Mouse (Mus musculus): ENCODE measurements around the gene Celf2. TPM values are rescaled to one million over a fixed set of nuclear protein-coding genes. Genes with fewer than 3 reads are reported as not detected.
A peak's percentile ranks its signal among the peaks of the same experiment; 100 is the strongest.

Celf2 gene
- total RNA-seq, 2 experiments from 2014 or later: 489 to 533 TPM

DNA sequence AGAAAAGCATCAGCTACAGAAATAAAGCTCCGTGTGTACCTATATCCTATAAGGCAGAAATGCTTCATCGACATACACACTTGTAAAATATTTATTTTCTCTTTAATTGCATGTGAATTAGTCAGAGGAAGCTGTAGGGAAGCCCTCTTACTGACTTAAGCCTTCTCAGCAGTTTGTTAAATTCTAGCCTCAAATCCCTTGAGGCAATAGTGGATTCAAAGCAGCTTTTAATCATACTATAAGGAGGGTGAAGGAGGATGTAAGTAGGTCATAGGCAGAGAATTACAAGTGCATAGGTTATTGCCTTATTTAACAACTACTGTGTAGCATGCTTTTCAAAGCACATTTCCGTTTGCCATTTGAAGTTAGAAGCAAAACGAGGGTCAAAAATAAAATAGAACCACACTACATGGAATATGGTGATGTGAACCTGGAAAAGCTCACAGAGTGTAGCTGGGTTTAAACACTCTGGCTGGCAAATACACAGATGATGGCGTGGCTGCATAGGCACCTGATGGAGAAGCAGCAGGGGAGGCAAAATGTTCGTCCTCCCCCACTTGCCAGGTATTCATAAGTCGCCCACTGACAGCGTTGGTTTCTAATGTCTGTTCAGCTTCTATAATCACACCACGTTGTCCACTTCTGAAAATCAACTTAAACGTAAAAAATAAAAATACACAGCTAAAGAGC, 635.0 kb downstream of the Celf2 start:
- peak in 1 of 2 experiments; percentile 45 for DNase-seq (ENCODE audit: low spot score in 2 of 2)

DNA sequence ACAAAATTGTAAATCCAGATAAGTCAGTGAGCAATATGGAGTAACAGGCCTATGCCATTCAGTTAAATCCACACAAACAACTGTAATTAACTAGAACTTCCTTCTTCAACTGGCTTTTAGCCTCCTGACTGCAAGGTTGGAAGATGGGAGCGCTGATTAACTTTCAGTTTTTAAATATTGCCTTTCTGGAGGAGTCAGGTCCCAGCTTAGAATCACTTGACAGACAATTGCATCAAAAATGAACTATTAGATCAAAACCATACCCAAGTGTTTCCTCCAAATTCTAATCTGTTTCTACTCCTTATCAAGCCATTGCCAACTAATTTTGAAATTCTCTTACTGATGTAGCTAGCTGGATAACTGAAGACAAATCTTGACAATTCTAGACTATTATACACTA, 635.7 kb downstream of the Celf2 start:
- no peak for DNase-seq (ENCODE audit: low spot score in 2 of 2)

DNA sequence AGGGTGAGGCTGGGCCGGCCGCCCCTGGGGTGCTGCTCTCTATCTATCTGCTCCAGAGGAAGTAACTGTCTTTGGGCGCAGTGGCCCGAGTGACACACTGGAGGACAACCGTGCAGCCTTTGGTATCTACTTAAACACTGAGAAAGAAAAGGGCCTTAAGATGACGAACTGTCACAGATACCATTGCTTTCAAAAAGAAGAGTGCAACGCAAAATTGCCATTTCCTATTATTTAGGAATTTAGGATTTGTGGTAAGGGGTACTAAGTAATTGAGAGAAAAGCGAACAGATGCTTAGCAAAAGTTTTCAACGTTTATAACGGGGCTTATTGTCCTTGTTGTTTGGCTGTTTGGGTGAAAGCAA, 636.5 kb downstream of the Celf2 start:
- no peak for DNase-seq (ENCODE audit: low spot score in 2 of 2)

DNA sequence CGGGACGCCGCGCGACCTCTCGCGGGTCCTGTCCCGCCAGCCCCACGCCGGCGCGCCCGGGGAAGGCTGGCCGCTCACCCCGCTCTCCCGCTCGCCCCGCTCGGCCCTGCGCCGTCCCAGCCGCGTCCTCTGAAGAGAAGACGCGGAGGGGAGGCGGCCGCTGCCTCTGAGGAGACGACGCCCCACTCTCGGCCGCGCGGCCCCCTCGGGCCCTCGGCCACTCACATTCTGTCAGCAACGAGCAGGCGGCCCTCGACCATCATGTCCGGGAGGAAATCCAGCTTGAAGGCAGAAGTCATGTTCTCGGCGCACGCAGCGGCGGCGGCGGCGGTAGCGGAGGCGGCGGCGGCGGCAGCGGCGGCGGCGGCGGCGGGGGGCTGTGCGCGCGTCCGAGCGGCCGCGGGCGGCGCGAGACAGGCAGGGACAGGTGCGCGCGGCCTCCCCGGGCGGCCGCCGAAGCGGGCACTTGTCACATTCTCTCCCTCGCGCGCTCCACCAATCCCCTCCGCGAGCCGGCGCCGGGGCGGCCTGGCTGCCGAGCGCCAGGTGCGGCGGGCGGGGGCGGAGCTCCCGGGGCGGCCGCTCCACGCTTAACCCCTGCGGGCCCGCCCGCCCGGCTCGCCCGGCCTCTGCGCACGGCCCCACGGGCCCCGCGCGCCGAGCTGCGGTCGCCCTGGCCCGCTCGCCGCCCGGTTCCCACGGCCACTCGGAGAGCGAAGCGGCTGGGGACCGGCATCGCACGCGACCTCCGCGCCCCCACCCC, 637.1 kb downstream of the Celf2 start:
- DNase-seq (ENCODE audit: low spot score in 2 of 2): peak; percentile 61 to 74

DNA sequence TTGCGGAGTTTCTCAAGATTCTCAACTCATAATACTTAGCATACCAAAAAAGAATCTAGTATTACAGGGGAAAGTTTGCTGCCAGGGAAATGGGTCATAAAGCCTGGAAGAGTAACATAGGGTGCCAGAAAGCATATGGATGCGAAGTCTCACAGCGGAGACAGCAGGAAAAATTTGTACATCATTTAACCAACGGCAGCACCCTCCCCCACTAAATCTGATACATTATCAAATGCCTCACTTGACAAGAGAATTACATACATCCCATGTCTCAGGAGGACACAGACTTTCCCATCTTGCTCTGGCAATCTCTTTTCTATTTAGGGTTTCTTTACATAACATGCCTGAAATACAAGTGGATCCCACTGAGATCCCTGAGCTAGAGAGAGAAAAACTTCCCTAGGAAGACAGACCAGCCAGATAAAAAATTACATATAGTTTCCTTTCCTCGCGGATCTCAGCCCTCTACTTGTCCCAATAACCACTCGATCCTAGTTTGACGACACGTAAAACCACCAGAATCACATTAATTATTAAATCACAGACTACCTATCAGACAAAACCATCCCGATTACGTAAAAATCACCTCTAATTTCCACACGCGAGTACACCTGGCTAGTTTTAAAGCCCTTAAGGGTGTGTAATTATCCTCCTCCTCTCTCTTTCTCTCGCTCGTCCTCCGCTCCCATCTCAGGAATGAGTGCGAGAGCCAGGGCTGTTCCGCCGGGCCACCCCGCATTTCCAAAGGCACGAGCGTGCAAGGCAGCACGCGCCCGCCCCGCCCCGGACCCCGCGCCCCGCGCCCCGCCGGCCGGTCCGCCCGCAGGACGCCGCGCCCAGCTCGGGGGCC, 637.9 kb downstream of the Celf2 start:
- peak in 1 of 2 experiments; percentile 46 for DNase-seq (ENCODE audit: low spot score in 2 of 2)

DNA sequence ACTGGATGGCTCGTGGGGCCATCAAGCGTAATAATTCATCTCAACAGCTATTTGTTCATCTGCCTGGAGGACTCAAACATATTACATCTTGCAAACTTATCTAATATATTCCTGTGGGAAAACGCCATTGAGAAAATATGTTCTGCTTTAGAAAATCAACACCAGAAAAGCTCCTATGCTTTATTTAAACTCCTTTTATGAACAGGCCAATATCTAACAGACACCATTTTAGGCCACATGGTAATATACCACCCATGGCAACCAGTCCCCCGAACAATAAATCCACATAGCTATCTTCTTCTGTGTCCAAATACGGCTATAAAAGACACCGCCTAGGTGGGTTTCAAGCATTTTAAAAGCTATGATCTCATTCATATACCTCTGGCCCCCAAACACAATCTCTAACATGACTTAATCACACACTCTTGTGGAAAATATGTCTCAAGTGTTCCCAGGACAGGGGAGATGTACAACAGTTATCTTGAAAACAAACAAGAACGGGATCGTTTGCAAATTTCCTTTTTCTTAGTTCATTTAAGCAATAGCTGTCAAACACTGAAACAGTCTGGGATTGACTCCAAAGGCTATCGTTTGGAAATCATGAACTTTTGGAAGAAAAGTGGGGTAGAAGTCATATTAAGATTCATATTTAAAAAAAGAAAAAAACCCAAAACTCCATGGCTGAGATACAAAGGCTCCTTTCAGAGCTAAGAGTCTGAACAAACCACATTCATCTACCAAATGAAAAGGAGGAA, 639.2 kb downstream of the Celf2 start:
- no peak for DNase-seq (ENCODE audit: low spot score in 2 of 2)

DNA sequence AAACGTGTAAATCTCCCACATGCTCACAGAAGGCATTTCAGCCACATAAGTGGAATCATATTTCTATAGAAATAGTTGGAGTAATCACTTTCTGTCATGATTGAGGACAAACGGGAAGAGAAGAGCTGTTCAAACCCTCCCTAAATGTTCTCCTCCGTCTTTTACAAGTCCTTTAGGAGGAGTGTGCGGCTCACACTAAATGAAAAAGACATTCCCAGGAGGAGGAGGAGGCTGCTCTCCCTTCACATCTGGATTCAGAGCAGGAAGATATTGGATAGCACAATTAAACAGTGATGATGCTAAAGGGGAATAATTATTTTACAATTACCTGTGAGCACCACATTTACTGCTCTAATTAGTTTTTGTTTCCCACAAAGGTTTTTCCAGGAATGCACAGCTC, 642.1 kb downstream of the Celf2 start:
- no peak for DNase-seq (ENCODE audit: low spot score in 2 of 2)

DNA sequence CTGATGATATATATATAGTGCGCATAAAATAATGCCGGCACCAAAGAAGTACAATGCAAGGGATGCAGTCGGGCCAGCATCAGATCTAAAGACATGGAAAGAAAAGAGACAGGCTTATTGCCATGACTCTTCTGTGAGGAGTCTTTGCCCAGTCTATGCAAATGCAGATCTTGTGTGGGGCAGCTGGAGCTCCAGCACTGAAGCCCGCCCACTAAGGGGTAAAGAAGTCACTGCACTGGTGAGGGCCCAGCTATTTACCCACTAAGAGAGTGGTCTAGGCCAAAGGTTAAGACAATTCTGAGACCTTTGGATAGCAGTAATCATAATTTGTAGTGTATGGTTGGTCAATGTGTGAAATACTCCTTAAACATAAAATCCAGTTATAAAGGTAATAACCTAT, 643.6 kb downstream of the Celf2 start:
- no peak for DNase-seq (ENCODE audit: low spot score in 2 of 2)

DNA sequence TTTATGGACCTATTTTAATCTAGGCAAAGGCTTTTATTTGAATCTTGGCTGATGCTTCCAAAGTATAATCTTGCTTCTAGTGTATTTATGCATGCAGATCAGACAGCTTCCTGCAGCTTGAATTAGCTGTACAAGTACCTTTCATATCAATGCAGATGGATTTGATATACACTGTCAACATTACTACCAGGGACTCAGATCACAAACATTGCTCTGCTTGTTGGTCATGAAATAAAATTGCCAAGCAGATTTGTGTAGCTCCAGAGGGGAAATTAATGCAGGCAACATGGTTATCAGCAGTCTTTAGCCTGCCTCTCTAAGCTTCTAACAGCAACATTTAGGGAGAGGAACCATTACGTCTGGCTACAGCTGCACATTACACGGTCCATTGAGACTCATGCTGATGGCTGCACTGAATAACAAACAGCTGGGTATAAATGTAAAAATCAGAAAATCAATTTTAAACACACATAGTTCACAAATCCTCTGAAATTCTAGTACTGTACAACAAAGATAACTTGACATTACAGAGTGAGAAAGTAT, 659.2 kb downstream of the Celf2 start:
- DNase-seq (ENCODE audit: low spot score in 2 of 2): no peak

DNA sequence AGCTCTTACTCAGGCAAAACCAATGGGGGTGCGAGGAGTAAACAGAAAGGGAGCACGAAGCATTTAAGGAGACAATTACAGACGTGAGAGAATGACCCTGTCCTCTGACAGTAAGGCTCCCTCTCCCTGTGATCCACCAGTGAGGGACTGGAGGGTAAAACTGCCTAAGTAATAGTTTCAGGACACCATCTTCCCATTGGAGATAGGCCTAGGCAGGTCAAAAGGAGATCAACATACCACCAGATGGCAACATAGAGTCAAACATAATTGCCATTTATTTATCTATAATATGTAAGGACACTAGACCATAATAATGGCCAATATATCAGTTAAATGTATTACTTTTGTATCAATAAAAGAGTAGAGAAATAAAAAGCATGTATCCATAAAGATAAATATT, 660.0 kb downstream of the Celf2 start:
- no peak for DNase-seq (ENCODE audit: low spot score in 2 of 2)

DNA sequence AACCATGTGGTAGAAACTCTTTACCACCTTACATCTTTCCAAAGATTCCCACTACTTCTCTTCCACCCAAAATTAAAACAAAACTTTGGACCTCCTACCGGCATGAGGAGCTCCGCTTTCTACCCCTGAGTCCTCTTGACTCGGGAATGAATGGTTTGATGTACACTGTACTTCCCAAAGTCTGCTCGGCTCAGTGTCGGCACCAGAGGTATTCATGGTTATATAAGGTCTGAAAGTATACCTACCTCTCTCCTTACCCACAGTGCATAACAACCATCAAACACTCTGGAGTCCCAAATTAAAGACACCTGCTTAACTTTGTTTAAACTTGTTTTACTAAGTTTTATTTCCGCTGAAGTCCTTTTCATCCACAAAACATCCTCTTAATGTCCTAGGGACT, 679.3 kb downstream of the Celf2 start:
- no peak for DNase-seq (ENCODE audit: low spot score in 2 of 2)

DNA sequence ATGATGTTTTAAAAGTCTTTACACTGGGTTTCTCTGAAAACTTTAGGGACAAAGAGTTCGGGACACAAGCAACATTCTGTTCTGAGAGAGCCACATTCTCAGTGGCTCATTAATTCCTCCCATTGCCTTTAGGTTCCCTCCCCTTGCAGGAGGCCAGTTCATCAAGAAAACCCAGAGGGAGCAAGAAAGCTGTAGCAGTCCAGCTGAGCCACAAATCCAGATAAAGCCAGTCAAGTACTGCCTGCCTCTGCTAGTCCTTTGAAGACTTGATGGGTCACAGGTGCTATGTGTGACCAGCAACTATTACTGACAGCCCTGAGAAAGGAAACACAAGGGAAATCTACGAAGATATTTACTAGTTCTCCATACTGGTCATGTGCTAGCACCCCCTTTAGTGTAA, 681.8 kb downstream of the Celf2 start:
- DNase-seq (ENCODE audit: low spot score in 2 of 2): peak in 1 of 2 experiments; percentile 24

DNA sequence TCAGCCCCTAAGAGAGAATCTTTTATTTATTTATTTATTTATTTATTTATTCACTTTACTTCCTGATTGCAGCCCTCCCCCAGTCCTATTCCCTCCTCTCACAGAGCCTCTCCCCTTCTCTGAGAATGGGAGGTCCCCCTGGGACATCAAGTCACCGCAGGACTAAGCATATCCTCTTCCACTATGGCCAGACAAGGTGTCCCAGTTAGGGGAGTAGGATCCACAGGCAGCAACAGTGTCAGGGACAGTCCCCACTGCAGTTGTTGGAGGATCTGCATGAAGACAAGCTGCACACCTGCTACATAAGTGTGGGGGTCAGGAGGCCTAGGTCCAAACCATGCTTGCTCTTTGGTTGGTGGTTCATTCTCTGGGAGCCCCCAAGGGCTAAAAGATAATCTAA, 686.3 kb downstream of the Celf2 start:
- no peak for DNase-seq (ENCODE audit: low spot score in 2 of 2)

DNA sequence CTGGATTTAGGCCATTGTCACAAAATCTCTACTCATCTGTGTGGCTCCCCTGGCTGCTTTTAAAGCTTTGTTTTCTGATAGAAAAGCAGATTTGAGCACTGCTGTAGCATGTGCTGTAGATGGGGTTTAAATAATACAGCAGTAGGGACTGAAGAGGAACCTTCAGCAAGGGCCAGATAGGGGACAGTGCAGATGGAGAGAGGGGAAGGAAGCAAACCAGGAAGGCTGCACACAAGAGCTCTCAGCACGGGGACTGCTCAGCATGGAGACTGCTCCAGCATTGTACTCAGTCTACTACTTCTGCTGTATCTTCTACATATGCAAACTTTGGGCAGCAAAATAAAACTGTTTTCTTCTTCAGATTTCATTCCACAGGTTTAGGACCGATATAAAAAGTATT, 687.8 kb downstream of the Celf2 start:
- no peak for DNase-seq (ENCODE audit: low spot score in 2 of 2)

DNA sequence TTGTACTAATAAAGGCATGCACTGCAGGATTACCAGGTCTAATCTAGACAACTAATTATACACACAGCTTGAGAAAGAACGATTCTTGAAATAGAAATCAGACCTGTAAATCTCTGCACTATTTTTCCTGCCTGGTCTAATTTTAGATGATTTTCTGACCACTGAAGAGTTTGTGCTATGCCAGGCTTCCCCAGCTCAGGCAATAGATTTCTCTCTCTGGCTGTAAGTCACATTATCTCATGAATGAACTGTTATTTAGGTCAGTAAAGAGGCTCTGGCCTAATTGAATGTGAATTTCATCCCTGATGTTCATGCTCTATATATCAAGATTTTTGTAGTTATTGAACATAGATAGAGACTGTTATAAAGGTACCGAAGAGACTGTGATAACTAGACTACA, 694.1 kb downstream of the Celf2 start:
- DNase-seq (ENCODE audit: low spot score in 2 of 2): no peak

DNA sequence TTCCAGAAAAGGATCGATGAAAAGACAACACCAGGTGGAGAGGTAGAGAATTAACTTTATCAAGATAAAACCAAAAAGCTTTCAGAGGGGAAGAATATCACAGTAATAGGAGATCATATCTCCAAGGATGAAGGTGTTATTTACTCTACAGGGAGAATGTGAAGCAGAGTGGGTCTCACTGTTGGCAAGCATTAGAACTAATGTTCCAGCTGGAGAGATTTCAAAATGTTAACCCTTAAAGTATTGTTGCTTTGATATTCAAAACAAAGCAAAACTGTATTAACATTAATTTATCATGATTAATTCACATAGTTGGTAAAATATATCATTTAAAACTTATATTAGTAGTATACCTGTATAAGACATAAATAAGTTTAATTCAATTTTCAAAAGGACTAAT, 700.6 kb downstream of the Celf2 start:
- DNase-seq (ENCODE audit: low spot score in 2 of 2): no peak

DNA sequence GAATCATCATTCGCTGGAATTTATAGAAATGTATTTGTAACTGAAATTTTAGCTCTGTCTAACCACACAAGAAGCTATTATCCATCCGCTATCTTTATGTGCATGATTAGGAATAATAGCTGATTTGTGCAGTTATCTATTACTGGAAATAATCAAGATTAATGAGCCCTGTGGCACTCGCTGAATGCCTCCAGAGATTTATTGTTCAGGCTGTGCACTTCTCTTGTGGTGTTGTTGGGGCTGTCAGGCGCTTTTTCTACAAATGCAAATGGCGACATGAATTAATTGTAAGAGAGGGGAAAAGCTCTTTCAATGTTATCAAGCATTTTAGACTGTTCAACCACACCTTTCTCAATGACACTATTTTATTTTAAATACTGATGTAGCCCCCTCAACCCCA, 712.6 kb downstream of the Celf2 start:
- no peak for DNase-seq (ENCODE audit: low spot score in 2 of 2)

DNA sequence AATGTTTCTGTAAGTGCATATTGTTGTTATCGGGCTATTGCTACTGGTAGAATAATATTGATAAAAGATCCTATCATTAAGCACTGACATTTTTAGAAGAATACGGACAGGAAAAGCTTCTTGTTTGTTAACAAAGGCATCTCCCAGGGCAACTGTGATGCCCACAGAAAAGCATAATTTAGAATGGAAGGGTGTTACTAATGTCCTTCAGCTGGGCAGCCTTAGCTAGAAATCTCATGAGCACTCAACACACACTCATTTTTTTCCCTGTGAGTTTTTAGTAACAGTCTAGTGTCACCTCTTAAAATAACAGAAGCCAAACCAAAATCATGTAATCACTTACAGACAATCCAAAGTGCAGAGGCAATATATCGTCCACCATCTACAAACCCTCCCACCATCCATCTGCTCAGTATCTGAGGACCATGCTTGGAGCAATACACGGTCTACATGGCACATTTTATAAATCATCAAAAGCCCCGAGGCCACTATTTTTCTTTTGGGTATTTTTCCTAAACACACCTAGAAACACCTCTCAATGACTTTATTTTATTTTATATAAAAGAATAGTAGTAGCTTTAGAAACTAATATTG, 713.3 kb downstream of the Celf2 start:
- DNase-seq (ENCODE audit: low spot score in 2 of 2): no peak

DNA sequence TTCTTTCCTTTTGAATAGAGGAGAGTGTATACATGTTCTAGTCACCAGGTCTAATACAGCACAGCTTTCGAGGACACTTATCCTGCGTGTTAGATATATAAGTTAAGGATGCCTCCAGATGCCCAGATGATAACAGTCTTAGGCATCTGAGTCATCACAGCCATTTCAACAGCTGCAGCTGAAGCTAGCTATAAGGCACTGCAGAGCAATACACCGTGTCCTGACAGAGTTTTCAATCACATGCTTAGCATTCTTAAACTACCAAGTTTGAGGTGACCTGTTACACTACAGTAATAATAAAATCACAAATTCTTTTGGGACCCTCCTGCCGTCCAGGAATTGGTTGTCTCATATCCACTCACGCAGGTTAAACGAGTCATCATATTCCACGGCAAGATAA, 714.5 kb downstream of the Celf2 start:
- DNase-seq (ENCODE audit: low spot score in 2 of 2): no peak

DNA sequence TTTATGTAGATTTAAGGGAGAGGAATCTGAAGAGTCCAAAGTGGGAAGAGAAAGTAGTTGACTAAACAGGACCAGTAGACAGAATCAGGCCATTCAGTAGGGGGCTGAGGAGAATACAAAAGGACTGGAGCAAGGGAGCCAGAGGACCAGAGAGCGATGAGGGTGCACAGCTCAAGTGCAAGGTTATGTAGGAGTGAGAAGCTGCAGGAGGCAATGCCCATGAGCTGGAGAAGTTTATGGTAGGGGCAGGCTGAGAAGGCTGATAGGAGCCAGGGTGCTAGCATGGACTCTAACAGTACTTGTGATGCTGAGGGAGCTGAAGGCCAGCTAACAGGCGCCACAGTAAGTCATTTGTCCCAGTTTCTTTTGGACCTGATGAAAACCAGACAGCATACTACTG, 718.5 kb downstream of the Celf2 start:
- DNase-seq (ENCODE audit: low spot score in 2 of 2): no peak

Measured in layer of hippocampus, postnatal 14 days (tissue).